Mouse (Mus musculus) bone marrow, adult 2 months (tissue): ENCODE data around the gene Acta2.

ENCODE experiments used
- CTCF ChIP-seq: fragments of 200-500 bp; IDR thresholded peaks from 2 replicates; pipeline ENCODE4 v1.5.1; 2011; ENCODE audit warnings: low read length, control low read depth; ENCODE audit not compliant: control insufficient read depth, insufficient read depth
- POLR2A ChIP-seq: fragments of 200-500 bp; IDR thresholded peaks from 2 replicates; pipeline ENCODE4 v1.6.1; 2011; ENCODE audit warnings: low read depth, mild to moderate bottlenecking, control low read depth, low read length, borderline replicate concordance; ENCODE audit not compliant: control insufficient read depth

- TF ChIP-seq POLR2A (no peak), CTCF (no peak)
These were observed 4.8 kb downstream of the Acta2 start for GRCm38 (mm10) chr19:34250621-34251020.
